Mouse (Mus musculus): ENCODE measurements at regions not wholly inside any gene's neighbourhood (a gene's known extent, or its start where the extent isn't known, plus 50 kb on each side); places are given as distances from the start of the nearest gene placed in this dataset.
A peak's percentile ranks its signal among the peaks of the same experiment; 100 is the strongest.

DNA sequence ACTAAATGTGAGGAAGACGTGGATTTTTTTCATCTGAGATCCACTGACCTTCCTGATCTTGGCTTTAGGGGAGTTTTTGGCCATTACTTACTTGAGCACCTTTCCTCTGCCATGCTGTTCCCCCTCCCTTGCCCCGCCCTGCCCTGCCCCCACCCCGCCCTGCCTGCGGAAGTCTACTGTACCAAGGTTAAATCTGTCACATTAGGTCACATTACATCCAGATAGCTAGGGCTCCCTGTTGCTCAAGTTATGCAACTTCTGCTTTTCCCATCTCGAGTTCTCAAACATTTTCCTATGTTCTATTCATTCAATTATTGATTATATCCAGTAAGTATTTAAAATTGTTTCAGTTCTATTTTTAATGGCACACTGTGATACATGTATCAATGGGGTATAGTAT lies 144.7 kb upstream of the Cnot2 start:
- DNase-seq (ENCODE audit: low read depth, low spot score), result no peak

DNA sequence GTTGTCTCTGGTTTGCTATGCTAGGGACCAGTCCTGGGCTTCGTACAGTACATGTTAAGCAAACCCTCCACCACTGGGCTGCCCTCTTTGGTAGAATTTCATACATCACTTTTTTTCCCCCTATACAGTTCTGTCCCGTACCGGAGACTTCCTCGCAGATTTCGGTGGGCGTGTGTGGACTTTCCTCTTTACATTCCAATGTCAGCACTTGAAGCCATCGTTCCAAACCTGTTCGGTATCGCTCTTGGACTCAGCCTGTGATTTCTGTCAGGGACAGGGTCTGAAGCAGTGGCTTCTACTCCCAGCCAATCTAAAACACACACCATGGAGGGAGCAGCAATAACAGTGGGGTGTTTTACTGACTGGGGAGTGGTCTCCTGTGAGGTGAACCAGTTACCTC lies 140.7 kb upstream of the Cnot2 start:
- DNase-seq (ENCODE audit: low read depth, low spot score), result no peak

DNA sequence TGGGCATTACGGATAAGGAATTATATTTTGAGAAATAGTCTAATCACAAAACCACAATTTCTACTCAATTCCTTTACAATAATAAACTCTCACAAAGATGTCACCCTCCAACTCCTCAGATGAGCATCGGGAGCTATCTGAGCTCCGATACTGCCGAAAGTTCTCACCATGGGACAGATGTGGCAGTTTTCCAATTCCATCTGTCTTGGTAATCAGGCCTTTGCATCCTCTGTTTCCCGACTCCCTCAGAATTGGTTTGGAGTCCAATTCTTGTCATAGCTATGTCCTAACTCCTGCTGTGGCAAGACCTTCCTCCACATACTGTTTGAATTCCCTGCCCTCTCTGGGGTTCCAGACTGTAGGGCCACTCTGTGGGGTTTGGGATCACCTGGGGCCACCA lies 138.3 kb upstream of the Cnot2 start:
- no peak for DNase-seq (ENCODE audit: low read depth, low spot score)

DNA sequence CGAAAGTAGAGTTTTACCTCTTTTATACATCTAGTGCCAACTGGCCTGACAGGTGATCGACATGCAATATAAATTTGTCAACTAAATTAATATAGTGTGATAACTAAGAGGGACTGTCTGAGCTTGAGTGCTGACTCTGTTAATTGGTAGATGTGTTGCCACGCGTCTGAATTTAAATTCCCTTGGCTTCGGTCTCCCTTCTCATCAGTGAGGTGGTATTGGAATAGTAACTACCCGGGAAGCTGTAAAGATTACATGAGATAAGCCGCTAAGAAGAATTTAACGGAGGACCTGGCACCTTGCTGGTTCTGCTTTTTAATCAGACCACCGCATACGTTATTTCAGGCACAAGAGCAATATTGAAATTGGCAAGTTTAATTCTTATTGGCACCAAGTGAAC lies 136.7 kb upstream of the Cnot2 start:
- no peak for DNase-seq (ENCODE audit: low read depth, low spot score)

DNA sequence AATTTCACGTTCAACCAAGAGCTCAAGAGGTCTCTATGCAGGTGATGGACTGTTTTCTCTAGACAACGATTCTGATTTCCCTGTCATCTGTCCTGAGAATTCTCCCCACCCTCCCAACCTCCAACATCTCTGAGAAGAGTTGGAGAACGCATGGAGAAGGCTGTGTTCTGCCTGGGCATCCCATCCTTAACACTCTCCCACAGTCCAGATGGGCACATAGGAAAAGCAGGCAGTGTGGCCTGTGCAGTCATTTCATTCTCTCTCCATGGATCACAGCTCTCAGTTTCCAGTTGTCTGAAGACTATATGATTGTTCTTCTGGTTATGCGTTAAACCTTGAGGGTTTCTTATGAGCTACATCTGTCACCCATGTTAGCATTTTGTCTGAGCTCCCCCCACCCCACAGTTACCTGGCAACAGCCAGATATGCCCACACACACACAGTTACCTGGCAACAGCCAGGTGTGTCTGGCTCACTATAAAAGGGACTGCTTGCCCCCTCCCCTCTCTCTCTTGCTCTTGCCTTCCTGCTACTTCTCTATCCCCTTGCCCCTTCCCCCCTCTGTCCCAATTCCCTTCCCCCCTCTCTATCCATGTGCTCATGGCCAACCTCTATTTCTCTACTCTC lies 135.8 kb upstream of the Cnot2 start:
- peak; percentile 51 for DNase-seq (ENCODE audit: low read depth, low spot score)

DNA sequence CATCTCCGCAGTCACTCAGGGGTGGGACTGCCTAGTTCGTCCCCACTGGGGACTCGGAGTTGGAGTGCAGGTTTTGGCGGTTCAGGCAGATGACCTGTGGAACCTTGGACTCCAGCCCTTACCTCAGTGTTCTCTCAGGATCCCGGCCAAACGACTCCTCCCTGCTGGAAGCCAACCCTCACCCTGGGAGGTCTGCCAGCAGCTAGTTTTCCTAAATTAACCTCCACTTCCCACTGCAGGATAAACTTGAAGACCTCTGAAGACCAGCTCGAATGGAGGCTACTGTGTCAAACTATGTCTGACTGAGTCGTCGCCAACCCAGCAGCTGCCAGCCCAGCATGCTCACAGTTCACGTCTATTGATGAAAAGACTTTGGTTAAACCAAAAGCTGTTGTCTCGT lies 132.1 kb upstream of the Cnot2 start:
- DNase-seq (ENCODE audit: low read depth, low spot score), result peak; percentile 60

DNA sequence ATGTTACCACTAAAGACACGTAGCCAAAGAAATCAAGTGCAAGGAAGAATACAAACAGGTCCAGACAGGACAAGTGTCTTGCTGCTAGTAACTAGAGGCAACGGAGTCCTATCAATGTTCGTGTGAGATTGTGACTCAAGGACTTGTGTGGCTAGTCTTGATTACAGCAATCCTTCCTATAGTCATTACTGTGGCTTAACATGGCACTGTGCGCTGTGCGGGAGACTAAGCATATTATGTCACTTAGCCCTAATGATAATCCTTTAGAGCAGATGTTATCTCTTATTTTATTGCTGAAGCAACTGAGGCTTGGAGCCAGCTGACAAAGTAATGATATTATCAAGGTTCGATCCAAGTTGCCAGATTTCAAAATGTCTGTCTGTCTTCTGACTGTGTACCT lies 125.7 kb upstream of the Cnot2 start:
- DNase-seq (ENCODE audit: low read depth, low spot score), result no peak

DNA sequence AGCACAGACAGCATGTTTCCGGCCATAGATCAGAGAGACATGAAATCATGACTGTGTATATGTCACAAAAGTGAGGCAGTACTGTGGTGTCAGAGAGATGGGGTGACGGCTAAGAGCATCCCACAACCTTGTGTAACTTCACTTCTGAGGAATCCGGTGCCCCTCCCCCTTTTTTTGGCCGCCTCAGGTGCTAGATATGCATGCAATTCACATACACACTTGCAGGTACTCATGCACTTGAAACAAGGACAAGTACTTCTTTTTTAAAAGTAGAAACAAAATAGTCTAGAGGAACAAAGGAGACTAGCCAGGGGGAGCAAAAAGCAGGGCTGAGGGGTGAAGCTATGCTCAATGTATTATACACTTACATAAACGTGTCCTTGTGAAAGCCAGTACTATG lies 120.0 kb upstream of the Cnot2 start:
- DNase-seq (ENCODE audit: low read depth, low spot score), result no peak

DNA sequence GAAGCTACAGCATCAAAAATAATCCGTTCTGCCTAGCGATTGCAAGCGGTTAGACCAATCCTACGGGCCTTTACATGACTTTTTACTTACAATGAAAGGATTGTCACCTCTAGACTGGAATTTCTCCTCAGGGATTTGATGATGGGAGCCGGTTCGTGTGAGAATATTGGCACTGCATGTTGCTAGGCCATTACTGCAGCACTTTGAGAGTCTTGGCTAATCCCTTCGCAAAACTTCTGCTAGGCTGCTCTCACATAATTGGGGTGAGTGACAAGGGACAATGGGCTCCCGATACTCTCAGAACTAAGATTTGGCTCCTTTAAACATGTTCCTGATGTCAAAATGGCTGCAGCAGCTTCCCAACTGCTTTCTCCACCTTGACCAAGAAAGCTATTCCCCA lies 118.4 kb upstream of the Cnot2 start:
- DNase-seq (ENCODE audit: low read depth, low spot score), result no peak

DNA sequence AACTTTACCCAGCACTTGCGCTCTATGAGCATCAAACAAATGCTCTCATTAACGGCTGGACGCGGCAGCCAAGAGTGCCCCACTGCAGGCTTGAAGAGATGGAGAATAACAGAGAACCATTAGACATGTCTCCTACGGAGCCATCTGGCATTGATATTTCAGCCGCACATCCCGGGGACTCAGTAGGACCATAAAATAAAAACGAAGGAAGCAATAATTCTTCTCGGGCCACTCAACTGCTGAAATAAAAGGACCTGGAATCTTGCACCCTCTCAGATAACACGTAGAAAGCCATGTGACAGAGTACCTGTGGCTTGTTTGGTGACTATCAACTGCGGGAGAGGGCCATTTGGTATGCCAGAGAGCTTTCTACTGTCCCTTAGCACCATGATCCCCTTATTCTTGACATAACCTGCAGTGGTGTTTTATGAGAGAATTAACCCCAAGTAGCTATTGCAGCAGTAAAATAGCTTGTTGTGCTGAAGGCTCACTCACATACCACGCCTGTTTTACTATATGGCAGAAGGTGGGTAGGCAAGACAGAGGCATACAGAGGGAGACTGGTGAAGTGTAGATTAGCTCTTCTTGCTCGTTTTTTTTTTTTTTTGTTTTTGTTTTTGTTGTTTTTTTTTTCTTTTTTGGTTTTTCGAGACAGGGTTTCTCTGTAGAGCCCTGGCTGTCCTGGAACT lies 116.5 kb upstream of the Cnot2 start:
- DNase-seq (ENCODE audit: low read depth, low spot score), result no peak

DNA sequence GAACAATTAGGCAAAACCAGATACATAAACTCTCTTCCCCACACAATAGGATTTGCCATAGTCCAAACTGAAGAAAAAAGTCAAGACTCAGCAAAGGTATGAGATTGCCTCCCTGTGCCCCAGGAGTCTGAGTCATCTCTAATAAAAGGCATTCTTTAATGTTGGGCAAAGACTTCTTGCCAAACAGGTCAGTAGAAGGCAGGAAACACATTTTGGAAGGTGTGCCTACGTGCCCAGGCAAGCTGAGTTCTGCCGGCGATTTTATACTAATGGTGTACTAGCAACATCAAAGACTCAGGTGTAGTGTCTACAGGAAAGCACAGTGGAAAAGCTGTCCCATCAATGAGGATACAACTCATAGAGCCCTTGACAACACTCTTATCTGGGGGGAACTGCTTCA lies 112.5 kb upstream of the Cnot2 start:
- no peak for DNase-seq (ENCODE audit: low read depth, low spot score)

DNA sequence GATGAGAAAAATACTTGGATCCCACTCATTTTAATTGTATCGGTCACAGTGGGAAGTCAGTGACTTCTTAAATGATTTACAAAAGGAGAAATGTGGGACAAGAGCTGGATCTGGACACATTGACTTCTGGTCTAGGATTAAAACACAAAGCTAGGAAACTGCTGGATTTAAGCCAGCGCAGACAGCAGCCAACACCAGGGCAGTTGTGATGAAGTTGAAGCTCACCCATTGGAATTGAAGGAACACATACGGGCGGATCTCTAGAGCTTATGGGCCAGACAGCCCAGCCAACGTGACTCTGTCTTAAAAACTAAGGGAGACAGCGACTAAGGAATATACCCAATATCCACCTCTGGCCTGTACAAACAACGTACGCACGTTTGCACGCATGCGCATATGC lies 105.4 kb upstream of the Cnot2 start:
- no peak for DNase-seq (ENCODE audit: low read depth, low spot score)

DNA sequence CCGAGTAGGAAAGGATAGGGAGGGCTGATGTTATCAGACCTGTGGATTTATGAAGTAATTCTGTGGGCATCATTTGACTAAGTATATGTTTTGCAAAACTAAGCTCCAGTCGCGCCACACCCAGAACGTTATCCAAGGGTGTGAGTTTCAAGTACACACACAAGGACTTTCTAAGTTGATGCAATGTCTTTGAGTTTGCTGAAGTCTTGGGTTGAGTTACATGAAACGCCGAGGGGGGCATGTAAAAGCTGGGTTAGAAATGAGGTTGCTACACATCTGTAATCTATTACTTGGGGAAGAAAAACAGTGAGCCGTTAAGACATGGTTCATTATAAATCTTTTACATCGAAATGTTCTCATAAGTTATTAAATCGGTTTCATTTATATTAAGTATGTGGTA lies 102.1 kb upstream of the Cnot2 start:
- no peak for DNase-seq (ENCODE audit: low read depth, low spot score)

DNA sequence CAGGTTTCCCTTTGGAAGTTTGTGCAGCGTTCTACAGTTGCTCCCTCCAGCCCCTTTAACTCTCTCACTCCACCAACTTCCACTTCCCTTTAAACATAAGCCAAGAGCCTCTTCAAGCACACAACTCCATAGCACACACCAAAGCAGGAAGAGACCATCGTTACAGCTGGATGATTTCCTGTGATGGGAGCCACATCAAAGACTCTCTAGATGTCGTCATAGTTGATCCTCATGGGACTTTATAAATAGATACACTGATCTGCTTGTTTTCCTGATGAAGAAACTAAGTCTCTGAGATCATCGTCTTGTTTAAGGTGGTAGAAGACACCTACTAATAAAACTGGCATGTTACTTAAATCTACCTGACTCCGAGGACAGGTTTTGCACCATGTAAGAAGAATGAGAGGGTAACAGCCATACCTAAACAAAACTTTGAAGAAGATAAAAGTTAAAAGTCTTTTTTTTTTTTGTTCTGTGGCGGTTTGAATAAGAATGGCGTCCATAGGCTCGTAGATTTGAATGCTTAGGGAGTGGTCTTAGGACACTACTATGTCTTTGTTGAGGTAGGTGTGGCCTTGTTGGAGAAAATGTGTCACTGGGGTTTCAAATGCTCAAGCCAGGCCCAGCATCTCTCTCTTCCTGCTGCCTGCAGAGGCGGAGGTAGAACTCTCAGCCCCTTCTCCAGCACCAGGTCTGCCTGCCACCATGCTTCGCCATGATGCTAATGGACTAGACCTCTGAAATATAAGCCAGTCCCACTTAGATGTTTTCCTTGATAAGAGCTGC lies 97.8 kb upstream of the Cnot2 start:
- DNase-seq (ENCODE audit: low read depth, low spot score), result no peak

DNA sequence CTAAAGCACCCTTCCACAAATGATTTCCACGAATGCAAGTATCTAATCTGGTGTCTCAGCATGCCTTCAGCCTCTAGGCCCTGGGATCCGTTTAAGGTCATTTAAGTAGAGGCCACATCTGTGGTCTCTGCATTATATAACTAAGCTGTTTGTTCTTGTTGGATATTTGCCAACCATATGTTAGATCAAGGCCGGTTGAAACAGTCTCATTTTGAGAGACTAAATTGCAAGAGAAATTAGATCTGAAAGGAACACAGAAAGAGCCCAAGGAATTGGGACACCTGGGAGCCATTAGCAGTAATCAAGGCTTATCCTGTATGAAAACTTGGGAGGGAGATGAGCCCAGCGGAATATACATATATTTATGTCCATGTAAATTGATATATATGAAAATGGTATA lies 96.6 kb upstream of the Cnot2 start:
- DNase-seq (ENCODE audit: low read depth, low spot score), result peak; percentile 16

DNA sequence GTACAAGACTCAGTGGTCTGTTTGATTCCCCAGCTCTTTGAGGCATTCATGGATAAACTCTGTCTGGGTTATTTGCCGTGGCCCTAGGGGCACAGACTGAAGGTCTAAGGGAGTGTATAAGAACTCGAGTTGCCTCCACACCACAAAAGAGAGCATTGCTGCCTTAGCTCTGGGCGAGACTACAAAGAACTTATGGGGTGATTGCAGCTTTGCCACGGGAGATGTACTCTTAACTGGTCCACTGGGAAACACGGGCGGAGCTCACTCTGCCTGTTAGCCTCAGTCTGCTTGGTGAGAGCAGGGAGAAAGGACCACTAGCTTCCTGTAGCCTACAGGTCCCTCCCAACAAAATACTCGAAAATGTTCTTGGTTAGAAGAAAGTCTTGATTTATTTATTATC lies 93.9 kb upstream of the Cnot2 start:
- DNase-seq (ENCODE audit: low read depth, low spot score), result no peak

DNA sequence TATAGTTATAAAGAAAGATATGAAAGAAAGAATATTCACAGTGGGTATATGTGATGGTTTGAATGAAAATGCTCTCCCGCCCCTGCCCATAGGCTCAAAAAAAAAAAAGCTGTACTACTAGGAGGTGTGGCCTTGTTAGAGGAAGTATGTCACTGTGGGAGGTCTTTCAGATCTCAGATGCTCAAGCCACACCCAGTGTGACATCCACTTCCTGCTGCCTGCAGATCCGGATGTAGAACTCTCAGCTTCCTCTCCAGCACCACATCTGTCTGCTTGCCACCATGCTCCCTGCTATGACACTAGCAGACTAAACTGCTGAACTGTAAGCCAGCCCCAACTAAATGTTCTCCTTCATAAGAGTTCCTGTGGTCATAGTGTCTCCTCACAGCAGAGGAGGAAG lies 93.0 kb upstream of the Cnot2 start:
- DNase-seq (ENCODE audit: low read depth, low spot score), result no peak

DNA sequence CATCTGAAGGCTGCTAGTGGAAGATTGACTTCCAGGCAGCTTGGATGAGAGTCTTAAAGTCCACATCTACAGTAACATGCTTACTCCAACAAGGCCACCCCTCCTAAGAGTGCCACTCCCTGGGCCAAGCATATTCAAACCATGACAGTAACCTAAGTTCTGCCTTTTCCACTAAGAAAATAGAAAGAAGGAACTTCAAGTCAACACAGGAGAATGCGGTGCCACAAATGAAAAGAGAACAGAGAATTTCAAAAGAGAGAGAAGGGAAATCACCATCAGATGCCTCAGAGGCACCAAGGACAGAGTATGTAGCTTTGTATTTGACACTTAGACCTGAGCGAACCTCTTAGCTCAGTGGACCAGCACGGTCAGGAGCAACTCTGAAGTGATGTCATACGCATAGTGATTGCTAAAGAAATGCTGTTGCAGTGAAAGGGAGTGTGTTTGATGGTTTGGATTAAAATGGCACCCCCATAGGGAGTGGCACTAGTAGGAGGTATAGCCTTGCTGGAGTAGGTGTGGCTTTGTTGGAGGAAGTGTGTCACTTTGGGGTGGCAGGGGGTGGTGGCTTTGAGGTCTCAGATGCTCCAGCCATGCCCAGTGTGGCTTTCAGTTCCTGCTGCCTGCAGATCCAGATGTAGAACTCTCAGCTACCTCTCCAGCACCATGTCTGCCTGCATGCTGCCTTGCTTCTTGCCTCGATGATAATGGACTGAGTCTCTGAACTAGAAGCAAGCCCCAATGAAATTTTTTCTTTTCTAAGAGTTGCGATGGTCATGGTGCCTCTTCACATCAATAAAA lies 77.1 kb upstream of the Cnot2 start:
- DNase-seq (ENCODE audit: low read depth, low spot score), result no peak

DNA sequence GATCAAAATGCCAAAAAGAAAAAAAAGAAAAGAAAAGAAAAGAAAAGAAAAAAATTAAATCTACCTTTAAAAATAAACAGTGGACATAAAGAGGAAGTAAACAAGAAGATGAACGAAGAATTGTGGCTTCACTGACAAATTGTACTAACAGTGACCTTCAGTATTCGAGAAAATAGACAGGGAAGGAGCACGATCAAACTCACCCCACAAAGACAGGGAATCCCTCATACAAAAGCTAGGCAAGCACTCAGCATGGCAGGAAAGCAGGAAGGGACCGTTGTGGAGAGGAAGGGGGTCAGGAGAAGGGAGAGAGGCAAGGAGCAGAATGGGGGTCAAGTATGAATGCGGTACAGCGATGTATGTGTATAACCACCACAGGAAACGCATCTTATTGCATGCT lies 74.6 kb upstream of the Cnot2 start:
- DNase-seq (ENCODE audit: low read depth, low spot score), result no peak

DNA sequence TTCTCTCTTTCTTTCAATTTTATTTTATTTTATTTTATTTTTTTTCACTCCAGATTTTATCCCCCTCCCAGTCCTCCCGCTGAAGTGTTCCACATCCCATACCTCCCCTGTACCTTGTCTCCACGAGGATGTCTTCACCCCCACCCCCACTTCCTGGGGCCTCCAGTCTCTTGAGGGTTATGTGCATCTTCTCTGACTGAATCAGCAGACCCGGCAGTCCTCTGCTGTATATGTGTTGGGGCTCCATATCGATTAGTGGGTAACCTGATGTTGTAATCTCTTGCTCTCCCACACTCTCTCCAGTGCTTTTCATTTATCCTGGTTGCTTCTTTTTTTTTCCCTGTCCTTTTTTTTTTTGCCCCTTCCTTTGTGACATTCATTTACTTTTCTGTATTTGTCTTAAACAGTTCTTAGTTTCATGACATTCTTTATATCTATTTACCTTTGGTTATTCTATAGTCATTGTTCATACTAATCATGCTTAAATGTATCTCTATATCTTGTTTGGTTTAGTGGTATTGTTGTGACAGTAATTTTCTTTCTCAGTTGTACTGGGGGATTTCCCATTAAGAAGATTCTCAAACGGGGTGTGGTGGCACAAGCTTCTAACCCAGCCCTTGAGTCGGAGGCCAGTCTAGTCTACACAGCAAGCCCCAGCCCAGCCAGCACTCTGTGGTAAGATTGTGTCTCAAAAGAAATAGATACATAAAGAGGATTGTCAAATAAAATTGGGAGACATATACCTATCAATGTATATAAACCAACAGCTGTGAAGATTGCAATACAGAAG lies 73.9 kb upstream of the Cnot2 start:
- DNase-seq (ENCODE audit: low read depth, low spot score), result no peak

DNA sequence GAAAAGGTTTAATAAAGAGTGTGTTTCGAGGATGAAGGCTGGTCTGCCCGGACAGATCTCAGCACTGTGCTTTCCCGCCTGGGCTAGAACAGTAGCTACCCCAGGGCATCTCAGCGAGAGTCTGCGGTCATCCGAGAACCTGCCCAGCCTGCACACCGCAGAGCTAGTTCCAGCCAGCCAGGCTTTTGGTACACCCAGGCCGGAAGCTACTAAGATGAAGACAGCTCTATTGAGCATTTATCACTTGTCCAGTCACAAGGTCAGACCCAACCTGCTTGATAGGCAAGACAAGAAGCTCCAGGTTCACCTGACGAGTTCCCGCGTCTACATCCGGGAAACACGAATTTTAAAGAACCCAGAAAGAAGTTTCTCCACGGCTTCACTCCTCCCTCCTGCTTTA lies 72.8 kb upstream of the Cnot2 start:
- no peak for DNase-seq (ENCODE audit: low read depth, low spot score)

Data from brain, adult 2 months (tissue).